Mouse (Mus musculus) mouse trophoblast stem cell (cell line): ENCODE results near the gene Nfia.

ENCODE experiments used
- in situ Hi-C, 2 experiments: fragments of 300-500 bp; cut with MseI, MboI; formaldehyde crosslinking; loops; 2 replicates in 1 of 2; 3 replicates in 1 of 2; pipeline ENCODE4 v1.15.1; 2025

Gene Nfia

GRCm38 (mm10) chr4:97905826-97906225 is 133.3 kb downstream of the Nfia start:
- in situ Hi-C loops = no loop called here

- in situ Hi-C loops = no loop called here
These were observed 136.1 kb downstream of the Nfia start for GRCm38 (mm10) chr4:97908576-97909147.

GRCm38 (mm10) chr4:97910115-97910776 is 137.7 kb downstream of the Nfia start:
- in situ Hi-C loops = no loop called here

GRCm38 (mm10) chr4:97910777-97911580 is 138.4 kb downstream of the Nfia start:
- in situ Hi-C loops = no loop called here

- in situ Hi-C loops = no loop called here
These were observed 139.2 kb downstream of the Nfia start for GRCm38 (mm10) chr4:97911755-97912154.

GRCm38 (mm10) chr4:97912155-97912554 is 139.6 kb downstream of the Nfia start:
- in situ Hi-C loops = no loop called here

- in situ Hi-C loops = no loop called here
These were observed 140.0 kb downstream of the Nfia start for GRCm38 (mm10) chr4:97912560-97912959.

- in situ Hi-C loops = no loop called here
These were observed 141.8 kb downstream of the Nfia start for GRCm38 (mm10) chr4:97914348-97914747.

- in situ Hi-C loops = no loop called here
These were observed 142.2 kb downstream of the Nfia start for GRCm38 (mm10) chr4:97914761-97915160.

GRCm38 (mm10) chr4:97917568-97917967 is 145.0 kb downstream of the Nfia start:
- in situ Hi-C loops = no loop called here

- in situ Hi-C loops = no loop called here
These were observed 146.1 kb downstream of the Nfia start for GRCm38 (mm10) chr4:97918675-97919074.

GRCm38 (mm10) chr4:97919773-97920172 is 147.2 kb downstream of the Nfia start:
- in situ Hi-C loops = no loop called here

- in situ Hi-C loops = no loop called here
These were observed 147.9 kb downstream of the Nfia start for GRCm38 (mm10) chr4:97920287-97921079.

GRCm38 (mm10) chr4:97921682-97922081 is 149.1 kb downstream of the Nfia start:
- in situ Hi-C loops = no loop called here

GRCm38 (mm10) chr4:97923248-97923647 is 150.7 kb downstream of the Nfia start:
- in situ Hi-C loops = no loop called here

GRCm38 (mm10) chr4:97923876-97924316 is 151.4 kb downstream of the Nfia start:
- in situ Hi-C loops = no loop called here

- in situ Hi-C loops = no loop called here
These were observed 151.9 kb downstream of the Nfia start for GRCm38 (mm10) chr4:97924414-97924813.

- in situ Hi-C loops = no loop called here
These were observed 152.3 kb downstream of the Nfia start for GRCm38 (mm10) chr4:97924855-97925254.

- in situ Hi-C loops = no loop called here
These were observed 153.1 kb downstream of the Nfia start for GRCm38 (mm10) chr4:97925644-97926043.

- in situ Hi-C loops = no loop called here
These were observed 154.2 kb downstream of the Nfia start for GRCm38 (mm10) chr4:97926607-97927308.

GRCm38 (mm10) chr4:97927309-97927656 is 154.7 kb downstream of the Nfia start:
- in situ Hi-C loops = no loop called here
